Mouse (Mus musculus) left cerebral cortex, postnatal 36 days (tissue): ENCODE results near the gene Prpsap1. TPM values are rescaled to one million over a fixed set of nuclear protein-coding genes. Genes with fewer than 3 reads are reported as not detected.
"Not testable (repeated sequence)": the region's sequence is repeated elsewhere in the genome, so short reads cannot be mapped to it uniquely, and the experiment has no call there.

Experiments used
- DNase-seq, 2 experiments: peaks; one replicate each; pipeline ENCODE4 v3.0.0; 2021 to 2022; ENCODE audit warnings: low spot score in 2 of 2, mixed read lengths in 1 of 2
- intact Hi-C: fragments of 180-260 bp; cut with DNase I; formaldehyde crosslinking; loops from one replicate; pipeline ENCODE4 v1.15.1; 2025
- total RNA-seq, 2 experiments: library from RNA; stranded (reverse); gene quantifications; 2 replicates each; pipeline ENCODE4 v1.2.3; 2021

The Prpsap1 gene
- total RNA-seq, 2 experiments from 2014 or later = 68.5 to 91.5 TPM

DNA sequence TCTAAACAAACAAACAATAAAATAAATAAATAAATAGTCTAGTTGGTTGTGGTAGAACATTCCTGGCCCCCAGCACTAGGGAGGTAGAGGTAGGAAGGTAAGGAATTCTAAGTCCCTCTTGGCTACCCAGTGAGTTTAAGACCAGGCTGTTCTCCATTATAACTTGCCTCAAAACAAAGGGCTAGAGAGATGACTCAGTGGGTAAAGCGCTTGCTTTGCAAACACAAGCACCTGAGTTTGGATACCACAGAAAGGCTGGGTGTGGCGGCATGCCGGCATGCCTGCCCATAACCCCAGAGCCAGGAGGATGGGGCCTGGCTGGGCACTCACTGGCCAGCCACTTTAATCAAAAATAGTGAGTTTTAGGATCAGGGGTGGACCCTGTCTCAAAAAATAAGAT lies 28.0 kb upstream of the Prpsap1 start:
- intact Hi-C loops = no loop called here
- DNase-seq = no peak

DNA sequence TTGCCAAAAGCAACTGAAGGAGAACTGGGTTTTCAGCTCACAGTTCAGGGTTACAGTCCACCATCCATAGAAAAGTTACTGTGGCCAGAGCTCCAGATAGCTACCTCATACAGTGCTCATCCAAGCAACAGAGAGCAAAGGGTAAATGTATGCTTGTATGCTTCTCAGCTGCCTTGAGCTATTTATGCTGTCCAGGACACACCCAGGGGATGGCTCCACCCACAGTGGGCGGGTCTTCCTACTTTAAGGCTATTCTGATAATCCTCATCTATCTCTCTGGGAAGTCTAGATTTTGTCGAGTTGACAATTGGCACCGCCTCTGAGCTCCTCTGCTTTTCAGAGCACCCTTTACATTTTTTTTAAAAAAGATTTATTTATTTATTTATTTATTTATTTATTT lies 27.1 kb upstream of the Prpsap1 start:
- intact Hi-C loops = no loop called here
- DNase-seq = no peak

DNA sequence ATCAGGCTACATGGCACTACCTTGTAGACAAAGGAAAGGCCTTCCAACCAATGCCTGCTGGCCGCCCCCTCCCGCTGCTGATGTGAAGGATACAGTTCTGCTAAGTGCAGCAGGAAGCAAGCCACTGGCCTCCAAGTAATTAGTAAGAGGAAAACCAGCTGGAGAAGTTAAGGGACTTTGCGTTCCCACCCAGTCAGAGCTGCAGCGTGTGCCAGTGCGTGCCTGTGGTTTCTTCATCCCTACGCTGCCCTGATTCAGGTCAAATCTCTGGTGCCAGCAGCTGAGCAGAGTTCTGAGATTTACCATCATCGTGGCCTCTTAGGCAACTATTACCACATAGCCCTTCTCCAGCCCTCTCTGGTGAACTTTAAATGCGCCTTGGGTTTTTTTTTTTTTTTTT lies 24.5 kb upstream of the Prpsap1 start:
- DNase-seq = no peak
- intact Hi-C loops = no loop called here

DNA sequence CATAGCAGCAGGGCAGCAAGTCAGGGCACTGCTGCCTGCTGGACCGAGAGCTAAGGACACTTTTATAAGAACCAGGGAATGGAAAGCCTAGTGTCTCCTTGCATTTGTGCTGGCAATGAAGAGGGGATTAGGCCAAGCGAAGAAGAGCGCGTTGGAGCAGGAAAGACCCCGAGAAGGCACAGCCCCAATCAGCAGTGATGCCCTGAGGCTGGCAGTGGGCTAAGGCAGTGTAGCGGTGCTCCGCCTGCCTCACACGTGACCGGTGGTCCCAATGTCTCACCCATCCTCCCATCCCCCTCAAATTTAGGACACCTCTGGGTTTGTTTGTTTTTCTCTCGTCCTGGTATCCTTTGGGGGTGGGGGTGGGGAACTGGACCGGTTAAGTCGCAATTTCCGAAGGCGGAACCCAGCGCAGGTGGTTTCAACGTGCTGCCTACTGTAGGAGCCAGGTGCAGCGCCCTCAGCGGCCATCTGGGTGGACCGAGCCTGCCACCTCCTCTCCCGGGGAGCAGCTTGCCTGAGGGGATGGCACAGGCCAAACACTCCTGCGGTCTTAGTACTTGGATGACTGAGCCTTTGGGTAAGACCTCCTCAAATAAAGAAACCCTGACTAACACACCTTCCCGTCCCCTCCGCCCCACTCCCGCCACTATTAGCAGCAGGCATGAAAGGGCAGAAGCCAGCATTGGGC lies 21.5 kb upstream of the Prpsap1 start:
- intact Hi-C loops = no loop called here
- no peak for DNase-seq

DNA sequence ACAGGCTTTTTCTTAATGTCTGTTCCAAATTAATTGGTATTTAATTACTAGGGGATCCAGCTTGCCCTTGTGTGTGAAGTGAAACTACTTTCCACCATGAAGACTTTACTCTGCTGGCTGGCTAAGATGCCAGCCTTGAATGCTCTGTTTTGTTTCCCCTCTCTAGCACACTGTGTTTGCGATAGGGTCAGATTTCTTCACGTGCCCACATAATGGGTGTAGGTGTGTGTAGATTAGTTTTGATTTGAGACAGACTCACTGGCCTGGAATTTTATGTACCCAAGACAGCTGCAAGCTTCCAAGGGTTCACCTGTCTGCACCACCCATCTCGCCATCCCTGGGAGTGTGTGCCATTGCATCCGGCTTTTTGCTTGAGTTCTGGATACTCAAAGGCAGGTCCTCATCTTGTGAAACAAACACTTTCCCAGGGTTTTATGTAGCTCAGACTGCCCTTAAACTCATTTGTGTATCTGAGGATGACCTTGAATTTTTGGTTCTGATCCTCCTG lies 19.6 kb upstream of the Prpsap1 start:
- intact Hi-C loops = no loop called here
- DNase-seq = no peak

DNA sequence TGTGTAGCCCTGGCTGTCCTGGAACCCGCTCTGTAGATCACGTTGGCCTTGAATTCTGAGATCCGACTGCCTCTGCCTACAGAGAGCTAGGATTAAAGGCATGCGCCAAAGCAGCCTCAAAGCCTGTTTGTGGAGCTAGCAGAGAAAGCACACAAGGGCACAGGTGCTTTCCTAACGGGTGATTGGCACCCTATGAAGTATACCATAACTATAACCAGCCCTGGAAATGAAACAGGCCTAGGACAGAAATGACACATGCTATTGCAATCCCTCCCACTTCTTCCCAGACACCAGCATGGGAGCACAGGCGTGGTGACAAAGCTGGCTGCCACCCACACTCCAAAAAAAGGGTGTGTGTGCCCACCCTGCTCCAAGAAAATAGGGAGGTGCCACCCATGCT lies 19.0 kb upstream of the Prpsap1 start:
- intact Hi-C loops = no loop called here
- no peak for DNase-seq

DNA sequence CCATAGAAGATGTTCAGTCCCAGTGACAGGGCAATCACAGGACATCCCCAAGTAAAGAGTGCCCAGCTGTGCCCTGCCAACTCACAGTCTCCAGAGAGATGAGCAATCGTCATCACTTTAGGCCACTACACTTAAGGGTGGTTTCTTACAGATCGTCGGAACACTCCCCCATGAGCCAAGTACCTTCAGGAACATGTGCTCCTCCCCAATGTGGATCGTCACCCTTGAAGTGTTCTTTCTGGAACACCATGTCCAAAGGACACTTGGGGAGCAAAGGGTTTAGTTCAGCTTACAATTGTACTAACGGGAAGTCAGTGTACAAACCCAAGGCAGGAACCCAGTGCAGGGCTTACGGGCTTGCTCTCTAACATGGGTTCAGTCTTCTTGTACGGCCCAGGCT lies 18.2 kb upstream of the Prpsap1 start:
- intact Hi-C loops = no loop called here
- DNase-seq = no peak

DNA sequence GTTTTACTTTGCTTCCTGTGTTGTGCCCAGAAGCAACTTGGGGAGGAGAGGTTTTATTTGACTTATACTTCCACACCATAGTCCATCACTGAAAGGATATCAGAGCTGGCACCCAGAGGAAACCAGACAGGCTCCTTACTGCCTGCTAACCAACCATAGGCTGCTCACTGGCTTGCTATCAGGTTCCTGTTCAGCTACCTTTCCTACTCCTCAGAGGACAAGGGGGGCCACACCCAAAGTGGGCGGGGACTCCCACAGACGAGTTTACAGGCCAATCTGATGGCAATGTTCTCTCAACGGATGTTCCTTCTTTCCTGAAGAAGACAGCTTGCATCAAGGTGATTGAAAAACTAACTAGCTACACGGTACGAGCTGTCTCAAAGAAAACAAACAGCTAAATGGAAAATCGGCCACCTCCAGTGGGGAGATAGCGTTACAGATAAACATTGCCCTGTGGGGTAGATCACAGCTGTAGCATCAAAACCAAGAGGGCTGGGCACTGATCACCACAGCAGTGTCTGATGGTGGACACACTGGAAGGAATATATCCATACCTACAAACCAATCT lies 17.4 kb upstream of the Prpsap1 start:
- no peak for DNase-seq
- intact Hi-C loops = no loop called here

DNA sequence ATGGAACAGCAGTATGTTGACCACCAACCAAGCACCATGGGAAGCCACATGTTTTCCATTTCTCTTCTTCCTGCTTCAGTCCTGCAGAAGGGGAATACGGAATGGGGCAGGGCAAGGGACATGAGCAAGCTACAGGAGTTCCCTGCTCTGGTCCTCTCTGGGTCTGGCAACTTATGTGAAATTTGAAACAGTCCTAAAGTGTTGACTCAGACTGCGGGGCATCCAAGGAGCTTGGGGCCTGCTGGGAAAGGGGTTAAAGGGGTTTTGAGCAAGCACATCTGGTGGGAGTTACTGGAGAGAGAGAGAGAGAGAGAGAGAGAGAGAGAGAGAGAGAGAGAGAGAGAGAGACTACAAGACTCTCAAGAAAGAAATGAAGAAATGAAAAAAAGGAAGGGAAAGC lies 14.7 kb upstream of the Prpsap1 start:
- DNase-seq = no peak
- intact Hi-C loops = no loop called here

DNA sequence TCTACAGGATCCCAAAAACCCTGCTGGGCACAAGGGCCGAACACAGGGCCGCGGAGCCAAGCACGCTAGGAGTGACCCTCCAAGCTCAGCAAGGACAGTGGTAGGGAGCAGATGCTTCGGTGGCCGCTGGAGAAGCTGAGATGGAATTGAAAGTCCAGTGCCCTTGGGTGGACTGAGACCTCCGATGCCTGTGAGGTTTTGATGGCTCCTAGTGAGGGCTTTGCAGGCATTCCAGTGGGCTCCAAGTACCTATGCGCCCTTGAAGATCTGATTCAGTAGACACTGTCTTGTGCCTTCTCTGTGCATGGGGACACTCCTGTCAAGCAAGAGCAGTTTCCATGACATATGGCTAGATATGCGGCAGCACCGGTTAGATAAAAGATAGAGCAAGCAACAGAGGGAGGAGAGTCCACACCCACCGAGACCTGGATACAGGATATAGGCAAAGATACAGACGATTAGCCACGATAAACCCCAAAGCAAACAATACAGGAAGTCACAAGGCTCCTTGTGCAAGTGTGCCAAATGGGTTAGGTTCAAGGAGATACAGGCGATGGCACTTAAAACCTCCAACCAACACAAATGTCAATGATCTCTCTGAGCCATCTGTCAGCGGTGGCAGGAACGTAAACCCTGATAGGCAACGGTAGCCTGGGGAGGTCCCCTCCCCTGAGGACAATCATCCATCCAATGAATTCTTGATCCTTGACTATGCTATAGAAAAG lies 12.3 kb upstream of the Prpsap1 start:
- intact Hi-C loops = no loop called here
- DNase-seq = no peak

DNA sequence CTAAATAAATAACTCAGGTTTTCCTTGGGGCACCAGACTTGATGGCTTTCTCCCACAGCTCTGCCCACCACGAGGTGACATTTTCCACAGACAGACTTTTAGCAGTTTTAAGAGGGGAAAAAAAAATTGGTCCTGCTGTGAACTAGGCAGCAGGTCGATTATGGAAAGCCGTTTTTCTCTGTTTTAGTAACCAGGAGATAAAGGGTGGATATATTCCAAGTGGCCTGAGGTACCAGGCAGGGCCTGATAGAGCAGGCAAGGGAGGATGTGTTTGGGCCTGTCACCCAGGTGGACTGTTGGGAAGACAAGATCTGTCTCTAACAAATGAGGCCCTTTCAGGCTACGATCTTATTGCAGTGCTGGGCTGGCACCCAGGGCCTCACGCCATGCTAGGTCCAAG lies 11.6 kb upstream of the Prpsap1 start:
- DNase-seq = no peak
- intact Hi-C loops = no loop called here

DNA sequence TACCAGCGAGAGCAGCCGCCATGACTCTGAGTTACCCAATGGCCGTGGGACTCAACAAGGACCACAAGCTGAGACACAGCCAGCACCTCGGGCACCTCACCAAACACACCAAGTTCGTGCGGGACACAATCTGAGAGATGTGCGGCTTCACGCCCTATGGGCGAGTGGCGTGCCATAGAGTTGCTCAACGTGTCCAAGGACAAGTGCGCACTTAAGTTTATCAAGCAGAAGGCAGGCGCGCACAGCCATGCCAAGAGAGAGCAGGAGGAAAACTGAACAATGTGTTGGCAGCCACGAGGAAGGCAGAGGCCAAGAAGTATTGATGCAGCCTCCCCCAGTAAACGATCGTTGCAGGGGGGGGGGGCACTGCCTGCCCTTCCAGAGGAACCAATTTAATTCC lies 10.5 kb upstream of the Prpsap1 start:
- intact Hi-C loops = no loop called here
- DNase-seq = no peak

DNA sequence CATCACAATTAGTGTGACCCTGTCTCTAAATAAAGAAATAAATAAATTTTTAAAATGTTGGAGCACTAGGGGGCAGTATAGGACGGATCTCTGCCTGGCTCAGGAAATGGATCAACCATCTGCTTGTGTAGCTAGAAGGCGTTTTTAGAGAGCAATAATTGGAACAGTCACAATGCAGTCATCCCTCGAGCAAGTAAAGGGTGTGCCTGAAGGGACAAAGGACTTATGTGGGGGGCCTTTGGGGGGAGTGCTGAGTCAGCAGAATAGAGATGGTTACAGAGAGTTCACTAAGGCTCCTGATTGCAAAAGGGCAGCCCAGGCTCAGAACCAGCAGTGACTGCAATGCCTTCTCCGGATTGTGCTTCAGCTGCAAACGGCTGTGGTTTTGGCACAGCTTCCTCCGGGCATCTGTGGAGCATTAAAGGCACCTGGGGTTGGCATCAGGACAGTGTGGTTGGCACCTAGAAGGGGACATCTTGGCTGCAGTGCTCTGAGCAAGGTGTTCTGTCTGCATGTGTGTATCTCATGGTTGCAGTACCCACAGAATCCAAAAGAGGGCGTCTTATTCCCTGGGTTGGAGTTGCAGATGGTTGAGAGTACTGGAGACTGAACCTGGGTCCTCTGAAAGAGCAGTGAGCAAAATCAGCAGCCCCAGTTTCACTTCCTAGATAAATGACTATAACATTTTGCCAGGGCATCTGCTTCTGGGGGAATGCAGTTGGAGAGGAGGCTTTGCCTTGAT lies 7.2 kb upstream of the Prpsap1 start:
- intact Hi-C loops = loop anchor here (2.0 kb wide), 1 partner anchor 34 kb away; no protein-coding TSS in a partner anchor
- peak in 1 of 2 experiments; percentile 14 for DNase-seq

DNA sequence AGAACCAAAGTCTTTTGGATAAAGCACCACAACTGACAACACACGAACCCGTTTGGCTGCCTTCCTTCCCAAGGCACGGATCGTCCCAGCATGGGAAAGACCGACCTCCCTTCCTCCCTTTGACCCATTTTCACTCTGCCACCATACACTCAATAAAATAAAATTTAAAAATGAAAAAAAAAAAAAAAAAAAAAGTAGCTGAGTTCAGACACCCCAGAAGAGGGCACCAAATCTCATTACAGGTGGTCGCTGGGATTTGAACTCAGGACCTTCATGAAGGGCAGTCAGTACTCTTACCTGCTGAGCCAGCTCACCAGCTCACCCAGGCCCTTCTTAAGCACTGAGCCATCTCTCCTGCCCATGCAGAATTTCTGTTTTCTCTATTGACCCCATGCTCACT lies 5.0 kb upstream of the Prpsap1 start:
- intact Hi-C loops = no loop called here

DNA sequence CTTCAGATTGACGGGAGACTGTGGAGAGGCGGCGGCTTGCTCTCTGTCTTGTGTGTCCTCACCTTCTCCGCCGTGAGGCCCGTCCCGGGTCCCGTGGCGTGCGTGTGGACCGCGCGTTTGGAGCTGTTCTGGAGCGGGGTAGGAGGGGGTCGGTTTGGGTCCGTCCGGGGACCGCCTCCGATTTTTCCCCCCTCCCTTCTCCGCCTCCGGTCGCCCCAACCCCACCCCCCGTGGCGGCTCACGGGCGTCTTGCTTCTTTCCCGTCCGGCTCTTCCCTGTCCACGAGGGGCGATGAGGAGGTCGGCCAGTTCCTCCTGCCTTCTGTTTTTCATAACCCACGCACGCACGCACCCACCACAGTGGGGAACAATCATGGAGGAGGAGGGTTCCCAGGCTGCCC lies 4.6 kb upstream of the Prpsap1 start:
- DNase-seq = no peak

More for the DNA sequence above, 5.0 kb upstream of the Prpsap1 start:
- DNase-seq = no peak

DNA sequence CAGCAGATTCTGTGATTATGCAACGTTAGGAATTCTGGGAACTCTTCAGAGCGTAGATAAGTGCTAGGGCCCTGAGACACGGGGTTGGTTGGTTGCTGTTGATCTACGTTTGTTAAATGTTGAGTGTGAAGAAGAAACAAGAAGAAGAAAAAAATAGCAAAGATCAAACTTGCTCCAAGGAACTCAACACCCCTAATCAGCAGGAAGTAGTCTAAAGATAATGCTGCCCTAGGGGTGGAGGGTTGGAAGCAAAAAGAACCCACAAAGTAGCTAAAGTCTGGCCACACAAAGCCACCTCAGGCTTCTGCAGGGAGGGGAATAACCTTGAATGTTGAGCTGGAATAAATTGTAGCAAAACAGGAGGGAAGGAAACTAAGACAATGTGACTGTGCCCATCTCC lies 3.3 kb upstream of the Prpsap1 start:
- DNase-seq = no peak
- intact Hi-C loops = no loop called here

More for the DNA sequence above, 4.6 kb upstream of the Prpsap1 start:
- intact Hi-C loops = no loop called here

DNA sequence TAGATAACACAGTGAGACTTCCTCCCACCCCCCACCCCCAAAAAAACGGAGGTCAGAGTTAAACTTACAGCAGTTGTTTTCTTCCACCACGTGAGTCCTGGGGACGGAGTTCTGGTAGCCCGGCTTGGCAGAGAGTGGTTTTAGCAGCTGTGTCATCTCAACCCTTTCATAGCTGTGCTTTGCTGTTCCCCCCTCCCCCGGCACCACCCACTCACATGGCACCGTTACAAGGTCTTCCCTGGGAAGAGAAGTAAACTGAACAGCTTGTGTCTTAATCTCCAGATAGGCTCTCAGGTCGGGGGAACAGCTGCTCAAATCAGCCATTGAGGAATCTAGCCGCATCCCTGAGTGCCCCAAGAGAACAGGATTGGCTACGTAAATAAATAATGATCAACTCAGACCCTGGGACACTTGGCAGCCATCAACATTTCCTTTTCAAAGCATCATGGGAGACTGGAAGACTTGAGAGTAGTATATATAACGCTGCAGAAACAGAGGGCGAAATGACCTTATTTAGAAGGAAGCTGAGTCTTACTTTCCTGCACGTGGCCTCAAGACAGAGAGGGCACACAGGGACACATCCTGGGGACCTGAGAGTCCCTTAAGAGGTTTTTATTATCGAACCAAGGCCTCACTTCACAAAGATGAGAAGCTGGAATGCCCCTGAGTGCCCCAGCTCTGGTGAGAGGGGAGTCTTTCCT lies 622 bp upstream of the Prpsap1 start:
- peak; percentile 66 to 75 for DNase-seq
- intact Hi-C loops = loop anchor here (5.0 kb wide), 1 partner anchor 38 kb away; the partner anchor contains the start of gene Sphk1

DNA sequence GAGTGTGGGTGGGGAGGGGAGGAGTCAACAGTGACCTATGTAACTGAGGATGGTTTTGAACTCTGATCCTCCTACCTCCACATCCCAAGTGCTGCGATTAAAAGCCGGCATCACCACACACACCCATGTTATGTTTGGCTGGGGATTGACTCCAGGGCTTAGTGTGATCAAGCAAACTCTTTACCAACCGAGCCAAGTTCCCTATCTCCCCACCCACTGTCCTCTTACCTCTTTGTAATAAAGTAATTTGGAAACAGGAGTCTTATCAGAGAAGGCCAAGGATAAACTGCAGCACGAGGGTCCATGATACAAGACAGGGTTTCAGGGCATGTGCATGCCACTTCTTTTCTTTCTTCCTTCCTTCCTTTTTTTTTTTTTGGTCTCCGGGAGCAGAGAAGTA lies 811 bp downstream of the Prpsap1 start:
- intact Hi-C loops = loop anchor here (5.0 kb wide), 1 partner anchor 39 kb away; the partner anchor contains the start of gene Sphk1
- DNase-seq = no peak

DNA sequence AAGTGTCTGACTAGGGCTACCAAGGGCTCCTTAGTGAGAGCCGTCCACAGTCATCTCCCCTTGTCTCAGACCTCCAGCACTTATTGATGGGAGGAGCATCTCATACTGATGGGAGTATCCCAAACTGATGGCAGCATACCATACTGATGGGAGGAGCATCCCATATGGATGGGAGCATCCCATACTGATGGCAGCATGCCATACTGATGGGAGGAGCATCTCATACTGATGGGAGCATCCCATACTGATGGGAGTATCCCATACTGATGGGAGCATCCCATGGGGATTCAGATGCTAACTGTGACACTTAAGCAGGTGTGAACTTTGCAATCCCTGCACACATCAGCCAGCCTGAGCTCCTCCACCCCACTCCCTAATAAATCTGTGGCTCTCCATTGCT lies 1.5 kb downstream of the Prpsap1 start:
- DNase-seq = not testable (repeated sequence)
- intact Hi-C loops = loop anchor here (5.0 kb wide), 1 partner anchor 40 kb away; the partner anchor contains the start of gene Sphk1
